Mouse (Mus musculus) CH12.LX (cell line): Measurements from ENCODE around the gene Rsc1a1.

ENCODE experiments used
- CTCF ChIP-seq, 2 experiments: IDR thresholded peaks in 1 of 2; conservative IDR thresholded peaks in 1 of 2; 2 replicates each; pipeline ENCODE4 v1.5.1; 2011 to 2012; ENCODE audit warnings: low read depth in 2 of 2, low read length in 2 of 2, improper control_type of control experiment in 1 of 2, inconsistent platforms in 1 of 2, mild to moderate bottlenecking in 1 of 2, moderate library complexity in 1 of 2
- ELF1 ChIP-seq: IDR thresholded peaks from 2 replicates; pipeline ENCODE4 v1.6.1; 2014; ENCODE audit warnings: low read depth, mild to moderate bottlenecking, inconsistent platforms, low read length, improper control_type of control experiment
- EP300 ChIP-seq: IDR thresholded peaks from 2 replicates; pipeline ENCODE4 v1.6.1; 2011; ENCODE audit warnings: low read length, improper control_type of control experiment
- JUND ChIP-seq: conservative IDR thresholded peaks from 2 replicates; pipeline ENCODE4 v1.6.1; 2011; ENCODE audit warnings: low read depth, low read length, improper control_type of control experiment
- MAX ChIP-seq: IDR thresholded peaks from 2 replicates; pipeline ENCODE4 v1.6.1; 2011; ENCODE audit warnings: low read length, improper control_type of control experiment
- MYC ChIP-seq: IDR thresholded peaks from 2 replicates; pipeline ENCODE4 v1.6.1; 2011; ENCODE audit warnings: low read depth, mild to moderate bottlenecking, improper control_type of control experiment, low read length
- POLR2A ChIP-seq: IDR thresholded peaks from 2 replicates; pipeline ENCODE4 v1.6.1; 2011; ENCODE audit warnings: low read depth, mild to moderate bottlenecking, improper control_type of control experiment, low read length
- POLR2AphosphoS2 ChIP-seq: IDR thresholded peaks from 2 replicates; pipeline ENCODE4 v1.6.1; 2011; ENCODE audit warnings: low read depth, low read length, improper control_type of control experiment
- USF1 ChIP-seq: IDR thresholded peaks from 2 replicates; pipeline ENCODE4 v1.6.1; 2014; ENCODE audit warnings: low read depth, mild to moderate bottlenecking, inconsistent platforms, low read length, improper control_type of control experiment
- ZKSCAN1 ChIP-seq: IDR thresholded peaks from 2 replicates; pipeline ENCODE4 v1.6.1; 2012; ENCODE audit warnings: low read depth, inconsistent platforms, low read length, improper control_type of control experiment, borderline replicate concordance
- ZMIZ1 ChIP-seq: IDR thresholded peaks from 2 replicates; pipeline ENCODE4 v1.6.1; 2012; ENCODE audit warnings: low read depth, mild to moderate bottlenecking, inconsistent platforms, low read length, improper control_type of control experiment

- TF ChIP-seq POLR2AphosphoS2: no peak
- no peak for TF ChIP-seq USF1
- TF ChIP-seq CTCF (conservative IDR thresholded peaks at IDR 0.05 in 1 of 2, IDR thresholded peaks at IDR 0.05 in 1 of 2; ENCODE audit: low read depth in 2 of 2, low read length in 2 of 2): no peak
- no peak for TF ChIP-seq ZKSCAN1
- no peak for TF ChIP-seq MYC
- TF ChIP-seq EP300: no peak
- no peak for TF ChIP-seq ELF1
- no peak for TF ChIP-seq POLR2A
- TF ChIP-seq JUND: no peak
- no peak for TF ChIP-seq MAX
- TF ChIP-seq ZMIZ1: no peak
Measured at GRCm38 (mm10) chr4:141653044-141653443, 32.4 kb downstream of the Rsc1a1 start.
